Mouse (Mus musculus) spleen, adult 2 months (tissue): ENCODE measurements around the gene Setdb1.

ENCODE experiments used
- CTCF ChIP-seq: fragments of 200-500 bp; IDR thresholded peaks from 2 replicates; pipeline ENCODE4 v1.5.1; 2011; ENCODE audit warnings: mild to moderate bottlenecking, inconsistent platforms; ENCODE audit not compliant: insufficient read depth, insufficient read length, insufficient replicate concordance; ENCODE audit errors: extremely low read depth
- POLR2A ChIP-seq: fragments of 200-500 bp; IDR thresholded peaks from 2 replicates; pipeline ENCODE4 v1.6.1; 2011; ENCODE audit warnings: low read depth, low read length, inconsistent platforms

- no peak for TF ChIP-seq CTCF
- no peak for TF ChIP-seq POLR2A
These were observed 28.5 kb upstream of the Setdb1 start for GRCm38 (mm10) chr3:95385401-95386075.
